Mouse (Mus musculus) lung, embryonic 16.5 days (tissue): ENCODE results near the gene Pea15a. TPM values are rescaled to one million over a fixed set of nuclear protein-coding genes. Genes with fewer than 3 reads are reported as not detected.

Source experiments
- ATAC-seq: fragments of 200-750 bp; cut with Nextera tagmentation; 2 replicates; pipeline ENCODE4 v1.8.0; 2017; ENCODE audit warnings: low read depth, mild to moderate bottlenecking, moderate library complexity
- H3K27ac ChIP-seq: fragments of 300-500 bp; sonication (generic); 2 replicates; pipeline ENCODE4 v1.5.1; 2014; ENCODE audit warnings: mild to moderate bottlenecking, control low read depth, low read length
- H3K27me3 ChIP-seq: fragments of 300-500 bp; sonication (generic); 2 replicates; pipeline ENCODE4 v1.6.1; 2014; ENCODE audit warnings: low read depth, low read length, mixed read lengths; ENCODE audit not compliant: control insufficient read depth, insufficient read depth
- H3K36me3 ChIP-seq: fragments of 300-500 bp; sonication (generic); 2 replicates; pipeline ENCODE4 v1.6.1; 2014; ENCODE audit warnings: low read length; ENCODE audit not compliant: control insufficient read depth, insufficient read depth
- H3K4me1 ChIP-seq: fragments of 300-500 bp; sonication (generic); replicated peaks from 2 replicates; pipeline ENCODE4 v1.6.1; 2014; ENCODE audit warnings: low read length, mixed read lengths; ENCODE audit not compliant: control insufficient read depth, insufficient read depth
- H3K4me2 ChIP-seq: fragments of 300-500 bp; sonication (generic); 2 replicates; pipeline ENCODE4 v1.6.1; 2014; ENCODE audit warnings: low read depth, low read length, control low read depth
- H3K4me3 ChIP-seq: fragments of 300-500 bp; sonication (generic); 2 replicates; pipeline ENCODE4 v1.5.1; 2014; ENCODE audit warnings: mild to moderate bottlenecking, low read length, control low read depth
- H3K9ac ChIP-seq: fragments of 300-500 bp; sonication (generic); 2 replicates; pipeline ENCODE4 v1.6.1; 2014; ENCODE audit warnings: low read length, control low read depth
- H3K9me3 ChIP-seq: fragments of 300-500 bp; sonication (generic); 2 replicates; pipeline ENCODE4 v1.6.1; 2016; ENCODE audit warnings: low read length; ENCODE audit not compliant: control insufficient read depth
- WGBS: fragments of 180-500 bp; shearing (Covaris S2); extraction: QIAGEN DNeasy Blood & Tissue Kit; methylation state at CpG from one replicate; pipeline ENCODE4 v1.1.7; 2014; 5-methylcytosine and 5-hydroxymethylcytosine counted together
- polyA plus RNA-seq: library from polyadenylated mRNA; unstranded; fragments of >200 nt; fragmentation: Nextera tagmentation; extraction: Ambion mirVana; gene quantifications from 2 replicates; pipeline ENCODE4 v1.2.1, GENCODE M21; 2015

The Pea15a gene
- polyA plus RNA-seq, 1 experiment from 2014 or later = 147 TPM

DNA sequence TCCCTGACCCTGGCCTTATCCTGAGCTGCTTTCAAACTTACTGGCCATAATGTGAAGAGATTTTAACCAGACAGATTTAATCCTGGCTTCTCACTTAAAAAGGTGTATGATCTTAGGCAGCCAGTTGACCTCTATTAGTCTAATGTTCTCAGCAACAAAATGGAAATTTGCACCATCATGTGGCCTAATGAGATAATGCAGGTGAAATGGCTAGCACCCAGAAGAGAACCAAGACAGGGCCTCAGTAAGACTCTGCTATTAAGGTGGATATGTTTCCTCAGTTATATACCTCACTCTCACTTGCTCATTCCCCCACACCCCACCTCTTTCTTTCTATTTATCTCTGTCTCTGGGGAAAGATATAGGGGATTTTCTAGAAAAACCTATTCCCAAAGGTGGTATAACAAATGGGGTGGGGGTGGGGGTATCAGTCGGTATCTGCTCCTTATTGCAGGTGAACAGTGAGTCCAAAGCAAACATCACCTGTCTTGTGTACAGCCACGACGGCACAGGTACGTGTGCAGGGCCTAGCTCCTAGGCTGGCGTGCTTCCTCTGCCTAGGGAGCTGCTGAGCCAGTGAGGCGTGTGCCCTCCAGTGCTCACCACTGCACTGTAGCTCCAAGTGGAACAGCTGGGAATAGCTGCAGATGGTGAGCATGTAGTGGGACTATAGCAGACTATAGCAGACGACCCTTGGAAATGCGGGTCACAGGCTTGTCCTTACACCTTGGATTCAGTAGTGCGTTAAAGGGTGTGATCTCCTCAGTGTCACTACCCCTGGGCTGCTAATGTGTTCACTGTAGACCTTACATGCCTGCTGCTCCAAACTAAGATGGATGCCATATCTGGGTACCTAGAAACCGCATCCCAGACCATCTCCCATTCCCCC lies 20.0 kb downstream of the Pea15a start:
- H3K4me2 ChIP-seq = no peak overlapping the region
- H3K9ac ChIP-seq = no peak overlapping the region
- H3K27me3 ChIP-seq = no peaks in the 10 kb centered on the region
- H3K36me3 ChIP-seq = peaks cover 38% of the 10 kb centered on the region
- WGBS = 93% methylated on average over 10 of the region's 10 CpGs
- no peaks in the 10 kb centered on the region for H3K9me3 ChIP-seq
- ATAC-seq = no peak
- no peak overlapping the region for H3K4me3 ChIP-seq
- H3K4me1 ChIP-seq = no peaks in the 10 kb centered on the region
- H3K27ac ChIP-seq = no peak overlapping the region

DNA sequence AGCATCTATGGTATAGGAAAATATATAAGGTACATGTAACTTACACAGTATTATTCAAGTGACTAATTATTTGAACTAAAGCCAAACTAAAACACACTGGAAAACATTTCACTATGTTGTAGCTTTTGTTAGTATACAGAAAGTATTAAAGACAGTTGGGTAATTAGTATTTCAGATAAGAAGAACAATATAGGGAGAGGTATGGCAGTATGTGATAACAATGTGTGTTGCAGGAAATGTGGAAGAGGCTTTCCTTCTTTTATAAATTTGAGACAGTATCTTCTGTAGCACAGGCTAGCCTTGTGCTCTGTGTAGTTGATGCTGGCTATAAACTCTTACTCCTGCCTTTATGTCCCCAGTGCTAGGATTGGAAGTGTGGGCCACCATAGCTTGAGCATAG lies 22.7 kb downstream of the Pea15a start:
- no peak for ATAC-seq
- Histone ChIP-seq H3K4me1 (no peaks in the 10 kb centered on the region), H3K27me3 (no peaks in the 10 kb centered on the region), H3K9me3 (no peaks in the 10 kb centered on the region), H3K27ac (no peak overlapping the region), H3K36me3 (peaks cover 44% of the 10 kb centered on the region), H3K4me3 (no peak overlapping the region), H3K4me2 (no peak overlapping the region), H3K9ac (no peak overlapping the region)

GRCm38 (mm10) chr1:172183056-172183455 lies 23.5 kb downstream of the Pea15a start:
- H3K4me3 ChIP-seq = no peak overlapping the region
- no peak overlapping the region for H3K27ac ChIP-seq
- H3K9ac ChIP-seq = no peak overlapping the region
- no peaks in the 10 kb centered on the region for H3K9me3 ChIP-seq
- WGBS = 91% methylated on average over 6 of the region's 6 CpGs
- peaks cover 46% of the 10 kb centered on the region for H3K36me3 ChIP-seq
- no peak for ATAC-seq
- H3K27me3 ChIP-seq = no peaks in the 10 kb centered on the region
- H3K4me2 ChIP-seq = no peak overlapping the region
- H3K4me1 ChIP-seq = no peaks in the 10 kb centered on the region

DNA sequence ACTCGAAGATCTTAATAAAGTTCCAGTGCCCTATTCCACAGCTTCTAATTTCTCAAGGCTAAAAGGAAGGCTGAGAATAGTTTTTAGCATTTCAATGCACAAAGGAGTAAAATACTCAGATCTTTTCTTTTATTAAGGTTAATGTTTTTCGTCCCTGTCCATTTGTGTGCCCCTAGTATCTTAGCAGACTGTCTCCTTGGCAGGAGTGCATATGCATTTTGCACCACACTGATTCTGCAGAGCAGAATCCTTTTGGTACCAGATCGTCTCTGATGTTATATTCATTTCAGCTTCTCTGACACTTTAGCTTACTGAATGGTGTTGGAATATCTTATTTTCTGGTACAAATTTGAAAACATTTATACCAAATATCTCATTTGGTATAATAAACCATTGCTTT lies 24.8 kb downstream of the Pea15a start:
- no peak for ATAC-seq
- WGBS = 88% methylated on average over 3 of the region's 3 CpGs
- H3K9me3 ChIP-seq = no peaks in the 10 kb centered on the region
- no peak overlapping the region for H3K9ac ChIP-seq
- no peak overlapping the region for H3K4me3 ChIP-seq
- H3K27me3 ChIP-seq = no peaks in the 10 kb centered on the region
- H3K4me1 ChIP-seq = no peaks in the 10 kb centered on the region
- H3K27ac ChIP-seq = no peak overlapping the region
- H3K36me3 ChIP-seq = peaks cover 36% of the 10 kb centered on the region
- H3K4me2 ChIP-seq = no peak overlapping the region

DNA sequence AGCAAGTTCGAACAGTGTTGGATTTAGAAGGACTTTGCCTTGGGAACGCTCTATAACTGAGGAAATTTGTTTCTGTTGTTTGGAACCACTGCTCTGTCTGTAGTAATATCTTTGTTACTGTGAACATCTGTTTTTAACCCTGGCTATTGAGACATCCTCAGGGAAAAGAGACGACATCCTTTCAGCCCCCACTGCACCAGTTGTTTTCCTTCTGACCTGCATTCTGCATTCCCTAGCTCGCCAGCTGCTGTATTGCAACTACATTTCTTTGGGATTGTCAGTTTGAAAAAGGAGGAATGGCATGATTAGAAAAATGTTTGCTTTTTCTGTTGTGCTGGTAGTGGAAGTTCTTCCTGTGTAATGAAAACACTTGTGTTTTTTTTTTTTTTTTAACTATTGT lies 25.7 kb downstream of the Pea15a start:
- WGBS = 56% methylated on average over 4 of the region's 4 CpGs
- H3K4me2 ChIP-seq = no peak overlapping the region
- peaks cover 27% of the 10 kb centered on the region for H3K36me3 ChIP-seq
- H3K9me3 ChIP-seq = no peaks in the 10 kb centered on the region
- H3K9ac ChIP-seq = no peak overlapping the region
- no peak overlapping the region for H3K27ac ChIP-seq
- no peaks in the 10 kb centered on the region for H3K4me1 ChIP-seq
- no peak for ATAC-seq
- no peak overlapping the region for H3K4me3 ChIP-seq
- H3K27me3 ChIP-seq = no peaks in the 10 kb centered on the region

- H3K27ac ChIP-seq = no peak overlapping the region
- no peaks in the 10 kb centered on the region for H3K27me3 ChIP-seq
- peak; percentile 66 for ATAC-seq
- H3K9me3 ChIP-seq = no peaks in the 10 kb centered on the region
- H3K4me2 ChIP-seq = no peak overlapping the region
- no peak overlapping the region for H3K9ac ChIP-seq
- H3K4me1 ChIP-seq = no peaks in the 10 kb centered on the region
- H3K36me3 ChIP-seq = peaks cover 40% of the 10 kb centered on the region
- WGBS = 53% methylated on average over 7 of the region's 7 CpGs
- H3K4me3 ChIP-seq = no peak overlapping the region
Observed at GRCm38 (mm10) chr1:172179102-172179501, 27.5 kb downstream of the Pea15a start.

DNA sequence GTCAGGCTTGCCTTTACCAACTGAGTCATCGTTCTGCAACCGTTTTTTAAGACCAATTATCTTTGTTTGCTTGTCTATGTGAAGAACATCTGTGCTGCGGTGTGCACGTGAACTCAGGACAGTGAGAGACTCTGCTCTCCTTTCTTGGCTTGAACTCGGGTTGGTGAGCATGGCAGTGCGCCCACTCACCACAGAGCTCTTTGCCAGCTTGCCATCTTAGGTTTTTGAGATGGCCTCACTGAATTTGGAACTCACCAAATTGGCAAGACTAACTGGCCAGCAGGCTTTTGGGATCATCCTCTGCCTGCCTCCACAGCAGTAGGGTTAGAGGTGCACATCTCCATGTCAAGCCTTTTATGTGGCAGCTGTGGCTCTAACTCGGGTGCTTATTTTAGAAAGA lies 28.8 kb downstream of the Pea15a start:
- Histone ChIP-seq H3K9me3 (no peaks in the 10 kb centered on the region), H3K27ac (no peak overlapping the region), H3K9ac (no peak overlapping the region), H3K27me3 (no peaks in the 10 kb centered on the region), H3K36me3 (peaks cover 48% of the 10 kb centered on the region), H3K4me2 (no peak overlapping the region), H3K4me3 (no peak overlapping the region), H3K4me1 (no peaks in the 10 kb centered on the region)
- no peak for ATAC-seq
- 78% methylated on average over 7 of the region's 7 CpGs for WGBS

DNA sequence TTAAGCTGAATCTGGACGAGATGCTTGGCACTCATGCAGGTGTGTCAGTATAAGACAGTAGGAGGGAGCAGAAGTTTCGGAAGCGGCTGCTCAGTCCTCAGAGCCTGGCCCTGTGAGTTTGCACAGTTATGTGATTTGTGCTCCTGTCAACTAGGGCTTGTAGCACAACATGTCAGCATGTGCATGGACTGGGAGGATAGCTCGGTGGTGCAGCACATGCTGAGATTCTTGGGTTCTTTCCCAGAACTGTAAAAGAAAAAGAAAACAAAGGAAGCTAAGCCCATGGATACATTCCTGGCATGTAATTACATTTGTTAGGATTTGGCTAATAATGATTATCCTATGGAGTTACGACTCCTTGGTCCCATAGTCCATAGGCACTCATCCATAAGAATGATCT lies 33.4 kb downstream of the Pea15a start:
- H3K27me3 ChIP-seq = no peaks in the 10 kb centered on the region
- H3K9me3 ChIP-seq = no peaks in the 10 kb centered on the region
- 80% methylated on average over 5 of the region's 5 CpGs for WGBS
- no peak overlapping the region for H3K27ac ChIP-seq
- H3K4me1 ChIP-seq = no peaks in the 10 kb centered on the region
- ATAC-seq = no peak
- H3K9ac ChIP-seq = no peak overlapping the region
- peaks cover 55% of the 10 kb centered on the region for H3K36me3 ChIP-seq
- no peak overlapping the region for H3K4me2 ChIP-seq
- H3K4me3 ChIP-seq = no peak overlapping the region

DNA sequence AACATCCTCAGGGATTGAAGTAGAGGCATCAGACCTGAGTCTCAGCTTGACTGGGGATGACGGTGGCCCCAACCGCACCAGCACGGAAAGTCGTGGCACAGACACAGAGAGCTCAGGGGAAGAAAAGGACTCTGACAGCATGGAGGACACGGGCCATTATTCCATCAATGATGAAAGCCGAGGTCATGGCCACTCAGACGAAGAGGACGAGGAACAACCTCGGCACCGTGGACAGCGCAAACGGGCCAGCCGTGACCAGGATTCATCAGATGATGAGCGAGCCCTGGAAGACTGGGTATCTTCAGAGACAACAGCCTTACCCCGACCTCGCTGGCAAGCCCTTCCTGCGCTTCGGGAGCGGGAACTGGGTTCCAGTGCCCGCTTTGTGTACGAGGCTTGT lies 34.2 kb downstream of the Pea15a start:
- no peaks in the 10 kb centered on the region for H3K9me3 ChIP-seq
- WGBS = 93% methylated on average over 21 of the region's 21 CpGs
- no peaks in the 10 kb centered on the region for H3K4me1 ChIP-seq
- ATAC-seq = no peak
- no peaks in the 10 kb centered on the region for H3K27me3 ChIP-seq
- H3K4me3 ChIP-seq = no peak overlapping the region
- peaks cover 58% of the 10 kb centered on the region for H3K36me3 ChIP-seq
- H3K9ac ChIP-seq = no peak overlapping the region
- no peak overlapping the region for H3K4me2 ChIP-seq
- H3K27ac ChIP-seq = no peak overlapping the region
